Mouse (Mus musculus): ENCODE measurements around the gene Csrp3. TPM values are rescaled to one million over a fixed set of nuclear protein-coding genes. Genes with fewer than 3 reads are reported as not detected.

The Csrp3 gene
- polyA plus RNA-seq, 1 experiment from 2014 or later, result 0.37 TPM

GRCm38 (mm10) chr7:48861796-48862195, 14.0 kb upstream of the Csrp3 start:
- H3K9ac ChIP-seq, result no peak overlapping the region
- H3K4me3 ChIP-seq (replicated peaks), result no peak overlapping the region
- H3K27me3 ChIP-seq, result no peaks in the 10 kb centered on the region
- H3K4me1 ChIP-seq, result no peaks in the 10 kb centered on the region
- peaks cover 24% of the 10 kb centered on the region for H3K36me3 ChIP-seq (replicated peaks)
- no peak overlapping the region for H3K4me2 ChIP-seq
- H3K27ac ChIP-seq, result no peak overlapping the region
- no peaks in the 10 kb centered on the region for H3K9me3 ChIP-seq
- ATAC-seq (ENCODE audit: low FRiP score), result no peak
- WGBS, result 91% methylated on average over 4 of the region's 4 CpGs

- Histone ChIP-seq H3K4me1 (no peaks in the 10 kb centered on the region), H3K9me3 (no peaks in the 10 kb centered on the region), H3K27me3 (no peaks in the 10 kb centered on the region), H3K4me2 (no peak overlapping the region), H3K4me3 (replicated peaks) (no peak overlapping the region), H3K9ac (no peak overlapping the region), H3K36me3 (replicated peaks) (peaks cover 18% of the 10 kb centered on the region), H3K27ac (no peak overlapping the region)
- WGBS, result 85% methylated on average over 1 of the region's 1 CpGs
- no peak for ATAC-seq (ENCODE audit: low FRiP score)
Observed at GRCm38 (mm10) chr7:48860948-48861347, 13.1 kb upstream of the Csrp3 start.

GRCm38 (mm10) chr7:48859362-48859761, 11.5 kb upstream of the Csrp3 start:
- no peak for ATAC-seq (ENCODE audit: low FRiP score)

GRCm38 (mm10) chr7:48858257-48858656, 10.4 kb upstream of the Csrp3 start:
- Histone ChIP-seq H3K4me2 (no peak overlapping the region), H3K4me3 (replicated peaks) (no peak overlapping the region)
- 96% methylated on average over 1 of the region's 1 CpGs for WGBS

More at GRCm38 (mm10) chr7:48859362-48859761, 11.5 kb upstream of the Csrp3 start:
- WGBS, result 88% methylated on average over 4 of the region's 4 CpGs
- Histone ChIP-seq H3K27ac (no peak overlapping the region), H3K9ac (no peak overlapping the region), H3K4me2 (no peak overlapping the region), H3K4me3 (replicated peaks) (no peak overlapping the region), H3K4me1 (no peaks in the 10 kb centered on the region), H3K36me3 (replicated peaks) (peaks cover 4% of the 10 kb centered on the region; the same call in 1 of the 2 replicates), H3K27me3 (no peaks in the 10 kb centered on the region), H3K9me3 (no peaks in the 10 kb centered on the region)

GRCm38 (mm10) chr7:48855461-48855860, 7.6 kb upstream of the Csrp3 start:
- Histone ChIP-seq H3K4me2 (no peak overlapping the region), H3K36me3 (replicated peaks) (no peaks in the 10 kb centered on the region), H3K27ac (no peak overlapping the region), H3K4me3 (replicated peaks) (no peak overlapping the region), H3K27me3 (no peaks in the 10 kb centered on the region), H3K9me3 (no peaks in the 10 kb centered on the region), H3K9ac (no peak overlapping the region), H3K4me1 (peaks cover 4% of the 10 kb centered on the region; the same call in 1 of the 2 replicates)
- 97% methylated on average over 3 of the region's 3 CpGs for WGBS
- ATAC-seq (ENCODE audit: low FRiP score), result no peak

More at GRCm38 (mm10) chr7:48858257-48858656, 10.4 kb upstream of the Csrp3 start:
- no peaks in the 10 kb centered on the region for H3K9me3 ChIP-seq
- no peaks in the 10 kb centered on the region for H3K4me1 ChIP-seq
- no peak overlapping the region for H3K27ac ChIP-seq
- no peak for ATAC-seq (ENCODE audit: low FRiP score)
- no peak overlapping the region for H3K9ac ChIP-seq
- H3K27me3 ChIP-seq, result no peaks in the 10 kb centered on the region
- H3K36me3 ChIP-seq (replicated peaks), result no peaks in the 10 kb centered on the region

- H3K36me3 ChIP-seq (replicated peaks), result no peaks in the 10 kb centered on the region
- WGBS, result 90% methylated on average over 13 of the region's 13 CpGs
- H3K4me1 ChIP-seq, result peaks cover 4% of the 10 kb centered on the region; the same call in 1 of the 2 replicates
- no peak overlapping the region for H3K4me2 ChIP-seq
- H3K9ac ChIP-seq, result no peak overlapping the region
- H3K27me3 ChIP-seq, result no peaks in the 10 kb centered on the region
- no peak overlapping the region for H3K4me3 ChIP-seq (replicated peaks)
- H3K9me3 ChIP-seq, result no peaks in the 10 kb centered on the region
- H3K27ac ChIP-seq, result no peak overlapping the region
- no peak for ATAC-seq (ENCODE audit: low FRiP score)
Observed at GRCm38 (mm10) chr7:48853496-48853895, 5.7 kb upstream of the Csrp3 start.

- no peak for ATAC-seq (ENCODE audit: low FRiP score)
- H3K9me3 ChIP-seq, result no peaks in the 10 kb centered on the region
- peaks cover 11% of the 10 kb centered on the region for H3K4me1 ChIP-seq
- no peak overlapping the region for H3K4me3 ChIP-seq (replicated peaks)
- no peaks in the 10 kb centered on the region for H3K36me3 ChIP-seq (replicated peaks)
- no peak overlapping the region for H3K27ac ChIP-seq
- H3K27me3 ChIP-seq, result no peaks in the 10 kb centered on the region
- no peak overlapping the region for H3K4me2 ChIP-seq
- H3K9ac ChIP-seq, result no peak overlapping the region
- WGBS, result 53% methylated on average over 6 of the region's 6 CpGs
Observed at GRCm38 (mm10) chr7:48851529-48852104, 3.8 kb upstream of the Csrp3 start.

GRCm38 (mm10) chr7:48846755-48847154, 1.1 kb downstream of the Csrp3 start:
- peaks cover 9% of the 10 kb centered on the region for H3K4me1 ChIP-seq
- no peak for ATAC-seq (ENCODE audit: low FRiP score)
- 52% methylated on average over 6 of the region's 6 CpGs for WGBS
- H3K4me3 ChIP-seq (replicated peaks), result no peak overlapping the region
- no peak overlapping the region for H3K4me2 ChIP-seq
- no peaks in the 10 kb centered on the region for H3K36me3 ChIP-seq (replicated peaks)
- no peak overlapping the region for H3K27ac ChIP-seq
- H3K9me3 ChIP-seq, result no peaks in the 10 kb centered on the region
- H3K27me3 ChIP-seq, result no peaks in the 10 kb centered on the region
- no peak overlapping the region for H3K9ac ChIP-seq

GRCm38 (mm10) chr7:48845213-48845973, 2.4 kb downstream of the Csrp3 start:
- Histone ChIP-seq H3K27ac (no peak overlapping the region), H3K4me1 (peaks cover 8% of the 10 kb centered on the region), H3K4me2 (no peak overlapping the region), H3K36me3 (replicated peaks) (no peaks in the 10 kb centered on the region), H3K27me3 (no peaks in the 10 kb centered on the region), H3K9me3 (no peaks in the 10 kb centered on the region), H3K9ac (no peak overlapping the region), H3K4me3 (replicated peaks) (no peak overlapping the region)
- 90% methylated on average over 12 of the region's 12 CpGs for WGBS
- ATAC-seq (ENCODE audit: low FRiP score), result no peak

GRCm38 (mm10) chr7:48843541-48843940, 4.3 kb downstream of the Csrp3 start:
- no peak overlapping the region for H3K27ac ChIP-seq
- WGBS, result 89% methylated on average over 5 of the region's 5 CpGs
- H3K4me2 ChIP-seq, result no peak overlapping the region
- H3K4me3 ChIP-seq (replicated peaks), result no peak overlapping the region
- no peak for ATAC-seq (ENCODE audit: low FRiP score)
- no peak overlapping the region for H3K9ac ChIP-seq
- peaks cover 8% of the 10 kb centered on the region for H3K4me1 ChIP-seq
- H3K36me3 ChIP-seq (replicated peaks), result no peaks in the 10 kb centered on the region
- no peaks in the 10 kb centered on the region for H3K27me3 ChIP-seq
- no peaks in the 10 kb centered on the region for H3K9me3 ChIP-seq

GRCm38 (mm10) chr7:48842353-48842752, 5.5 kb downstream of the Csrp3 start:
- Histone ChIP-seq H3K27ac (no peak overlapping the region), H3K4me1 (no peaks in the 10 kb centered on the region), H3K27me3 (0 out of 2 replicates have a peak, but pooled peaks cover 3% of the 10 kb centered on the region), H3K4me3 (replicated peaks) (no peak overlapping the region), H3K36me3 (replicated peaks) (no peaks in the 10 kb centered on the region), H3K4me2 (no peak overlapping the region), H3K9ac (no peak overlapping the region), H3K9me3 (no peaks in the 10 kb centered on the region)
- ATAC-seq (ENCODE audit: low FRiP score), result no peak
- 86% methylated on average over 3 of the region's 3 CpGs for WGBS

GRCm38 (mm10) chr7:48841538-48841937, 6.3 kb downstream of the Csrp3 start:
- no peak overlapping the region for H3K27ac ChIP-seq
- H3K27me3 ChIP-seq, result 0 out of 2 replicates have a peak, but pooled peaks cover 3% of the 10 kb centered on the region
- H3K36me3 ChIP-seq (replicated peaks), result no peaks in the 10 kb centered on the region
- no peak overlapping the region for H3K4me2 ChIP-seq
- no peak for ATAC-seq (ENCODE audit: low FRiP score)
- H3K4me1 ChIP-seq, result no peaks in the 10 kb centered on the region
- no peak overlapping the region for H3K9ac ChIP-seq
- 82% methylated on average over 4 of the region's 4 CpGs for WGBS
- no peak overlapping the region for H3K4me3 ChIP-seq (replicated peaks)
- no peaks in the 10 kb centered on the region for H3K9me3 ChIP-seq

GRCm38 (mm10) chr7:48840545-48840944, 7.3 kb downstream of the Csrp3 start:
- WGBS, result 84% methylated on average over 2 of the region's 2 CpGs
- Histone ChIP-seq H3K27me3 (0 out of 2 replicates have a peak, but pooled peaks cover 3% of the 10 kb centered on the region), H3K27ac (no peak overlapping the region)

More at GRCm38 (mm10) chr7:48840545-48840944, 7.3 kb downstream of the Csrp3 start:
- Histone ChIP-seq H3K36me3 (replicated peaks) (no peaks in the 10 kb centered on the region), H3K9ac (no peak overlapping the region), H3K9me3 (no peaks in the 10 kb centered on the region), H3K4me1 (peaks cover 2% of the 10 kb centered on the region), H3K4me3 (replicated peaks) (no peak overlapping the region), H3K4me2 (no peak overlapping the region)
- ATAC-seq (ENCODE audit: low FRiP score), result no peak
